Mouse (Mus musculus): ENCODE results near the gene Mug1. TPM values are rescaled to one million over a fixed set of nuclear protein-coding genes. Genes with fewer than 3 reads are reported as not detected.
"Not testable (repeated sequence)": the region's sequence is repeated elsewhere in the genome, so short reads cannot be mapped to it uniquely, and the experiment has no call there.

The Mug1 gene
- 5.6 and 139 TPM in 2 replicates for total RNA-seq (2021)
- long read RNA-seq, experiment 1: 0 reads
- long read RNA-seq, experiment 2, partial matches to known transcripts: 22 of 24 reads
- long read RNA-seq, experiment 2, other reads (novel, unspliced or antisense): 2 of 24 reads

GRCm38 (mm10) chr6:121838271-121838670, at the start of gene Mug1:
Mug1 (plus strand) TSS chr6:121838541.
- not testable (repeated sequence) for DNase-seq

DNA sequence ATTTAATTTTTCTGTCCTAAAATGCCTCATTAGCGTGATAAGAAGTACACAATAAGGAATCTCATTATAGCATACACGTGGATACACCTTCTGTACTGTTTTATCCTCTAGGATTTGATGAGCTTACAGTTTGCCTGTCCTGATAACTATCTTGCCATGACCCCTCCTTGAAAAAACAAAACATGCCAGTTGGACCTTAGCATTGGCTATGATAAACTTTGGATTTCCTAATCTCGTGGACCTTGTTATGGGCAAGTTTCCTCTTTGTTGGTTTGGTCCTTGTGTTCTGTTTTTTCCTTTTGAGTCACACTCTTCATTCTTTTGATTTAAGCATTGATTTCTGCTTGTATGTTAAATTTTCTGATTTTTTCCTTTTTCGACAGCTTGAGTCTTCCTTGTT, 10.3 kb upstream of the Mug1 start:
- no peak for DNase-seq

GRCm38 (mm10) chr6:121836361-121836760, 2.0 kb upstream of the Mug1 start:
- no peak for DNase-seq

GRCm38 (mm10) chr6:121848378-121848777, 10.0 kb downstream of the Mug1 start:
- DNase-seq: no peak

Other genes with a start within 250 kb of the Mug1 start
- gene A2m, start 203.2 kb upstream of the Mug1 start, total RNA-seq (2021): 0.98 and 8.0 TPM in 2 replicates
- 0.26 and 1.4 TPM in 2 replicates for gene Gm7298, start 105.6 kb upstream of the Mug1 start, total RNA-seq (2021)
- 0.60 and 17.4 TPM in 2 replicates for gene Mug2, start 168.2 kb downstream of the Mug1 start, total RNA-seq (2021)

Measured in adrenal gland, postnatal 14 days (tissue).